Mouse (Mus musculus): ENCODE results near the gene Smarcb1. TPM values are rescaled to one million over a fixed set of nuclear protein-coding genes. Genes with fewer than 3 reads are reported as not detected.
"Not testable (repeated sequence)": the region's sequence is repeated elsewhere in the genome, so short reads cannot be mapped to it uniquely, and the experiment has no call there.

The Smarcb1 gene
- total and polyA plus RNA-seq, 3 experiments, result 76.2 to 96.0 (median 94.9) TPM

DNA sequence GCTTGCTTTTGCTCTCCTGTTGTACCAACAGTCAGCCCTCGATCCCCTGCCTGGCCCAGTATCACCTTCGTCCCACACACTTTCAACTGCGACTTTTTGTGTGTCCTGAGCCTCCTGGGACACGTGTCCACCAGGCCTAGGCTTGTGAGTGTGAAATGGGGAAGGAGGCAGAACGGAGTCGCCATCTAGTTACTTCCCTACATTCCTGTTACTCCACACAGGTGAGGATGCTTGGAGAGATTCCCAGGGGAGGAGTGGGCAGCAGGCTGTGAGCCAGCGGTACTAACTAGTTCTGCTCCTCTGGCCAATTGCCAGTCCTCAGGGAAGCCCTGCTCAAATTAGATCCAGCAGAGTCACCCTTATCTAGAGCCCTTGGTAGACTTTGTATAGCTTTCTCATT is 60.7 kb downstream of the Smarcb1 start:
- peak overlapping the region in 1 of 3 experiments; percentile 62 for H3K4me3 ChIP-seq (replicated peaks in 1 of 3; ENCODE audit: low read depth in 2 of 3, low read length in 2 of 3, poor library complexity in 1 of 3)
- H3K27me3 ChIP-seq (replicated peaks), result no peaks in the 10 kb centered on the region
- dilution Hi-C loops (cut with MboI; ENCODE audit: extremely low pct_ligation_motif_present, extremely low pct_unique_long_range_greater_than_20kb, low sequenced_read_pairs) (no loop called here), in situ Hi-C loops (cut with MboI; ENCODE audit: low pct_ligation_motif_present, low pct_unique_long_range_greater_than_20kb, low sequenced_read_pairs) (no loop called here)
- peaks cover 4% of the 10 kb centered on the region for H3K9me3 ChIP-seq (replicated peaks; ENCODE audit: low read length)
- H3K27ac ChIP-seq (ENCODE audit: insufficient read depth, low read depth), result no peak overlapping the region
- no peak for DNase-seq (ENCODE audit: extremely low read depth)
- no peak overlapping the region for H3K9ac ChIP-seq (ENCODE audit: insufficient read depth, low read depth)
- H3K4me2 ChIP-seq (ENCODE audit: insufficient read depth, low read depth, poor library complexity, severe bottlenecking), result no peak overlapping the region; the same call in 1 of the 2 replicates
- TF ChIP-seq ZKSCAN1 (IDR thresholded peaks at IDR 0.05; ENCODE audit: borderline replicate concordance, low read depth, low read length), result no peak
- no peak for TF ChIP-seq UBTF (IDR thresholded peaks at IDR 0.05; ENCODE audit: low read depth, low read length)
- TF ChIP-seq USF1 (IDR thresholded peaks at IDR 0.05; ENCODE audit: low read depth, low read length), result no peak
- TF ChIP-seq MAFK (IDR thresholded peaks at IDR 0.05; ENCODE audit: insufficient replicate concordance, low read length), result no peak
- no peak for TF ChIP-seq NELFE (IDR thresholded peaks at IDR 0.05; ENCODE audit: low read depth, low read length)
- no peak for TF ChIP-seq ETS1 (conservative IDR thresholded peaks at IDR 0.05; ENCODE audit: low read depth, low read length)
- no peak for TF ChIP-seq EP300 (IDR thresholded peaks at IDR 0.05; ENCODE audit: low read length)
- TF ChIP-seq ZC3H11A (IDR thresholded peaks at IDR 0.05; ENCODE audit: low read depth, low read length), result no peak
- no peak for TF ChIP-seq ELF1 (IDR thresholded peaks at IDR 0.05; ENCODE audit: low read depth, low read length)
- no peak for TF ChIP-seq E2F4 (IDR thresholded peaks at IDR 0.05; ENCODE audit: insufficient replicate concordance, low read depth, low read length)
- no peak for TF ChIP-seq TCF12 (IDR thresholded peaks at IDR 0.05; ENCODE audit: low read depth, low read length)
- TF ChIP-seq GABPA (IDR thresholded peaks at IDR 0.05; ENCODE audit: insufficient replicate concordance, low read depth, low read length), result no peak
- no peak for TF ChIP-seq ZMIZ1 (IDR thresholded peaks at IDR 0.05; ENCODE audit: low read depth, low read length)
- TF ChIP-seq PAX5 (IDR thresholded peaks at IDR 0.05; ENCODE audit: low read length), result no peak
- no peak for TF ChIP-seq SIN3A (IDR thresholded peaks at IDR 0.05; ENCODE audit: low read length)
- no peak for TF ChIP-seq RAD21 (IDR thresholded peaks at IDR 0.05; ENCODE audit: low read depth, low read length)
- TF ChIP-seq POLR2A (IDR thresholded peaks at IDR 0.05; ENCODE audit: low read depth, low read length), result no peak
- H3K79me2 ChIP-seq (replicated peaks; ENCODE audit: control insufficient read depth, extremely low read depth, insufficient read depth, poor library complexity, severe bottlenecking), result peaks cover 8% of the 10 kb centered on the region
- H3K36me3 ChIP-seq (replicated peaks in 1 of 2; ENCODE audit: control insufficient read depth in 1 of 2, insufficient read depth in 1 of 2, low read length in 1 of 2), result peaks cover 15 to 31% of the 10 kb centered on the region in 2 experiments
- peaks cover 11 to 26% of the 10 kb centered on the region in 2 experiments for H3K4me1 ChIP-seq (ENCODE audit: control insufficient read depth in 1 of 2, insufficient read depth in 2 of 2)

- DNase-seq (ENCODE audit: extremely low read depth), result peak; percentile 91
- TF ChIP-seq MEF2A (IDR thresholded peaks at IDR 0.05; ENCODE audit: borderline replicate concordance, low read depth, low read length) (0 out of 2 replicates have a peak, but pooled peaks have one; percentile 39), POLR2A (IDR thresholded peaks at IDR 0.05; ENCODE audit: low read depth, low read length) (peak; percentile 92), HCFC1 (IDR thresholded peaks at IDR 0.05; ENCODE audit: low read depth, low read length) (peak; percentile 28; the same call in 1 of the 2 replicates), MXI1 (IDR thresholded peaks at IDR 0.05; ENCODE audit: low read depth, low read length) (peak; percentile 88), ELF1 (IDR thresholded peaks at IDR 0.05; ENCODE audit: low read depth, low read length) (peak; percentile 64), MYC (IDR thresholded peaks at IDR 0.05; ENCODE audit: low read depth, low read length) (0 out of 2 replicates have a peak, but pooled peaks have one; percentile 24), UBTF (IDR thresholded peaks at IDR 0.05; ENCODE audit: low read depth, low read length) (0 out of 2 replicates have a peak, but pooled peaks have one; percentile 22), POLR2AphosphoS2 (IDR thresholded peaks at IDR 0.05; ENCODE audit: low read depth, low read length) (peak; percentile 67; the same call in 1 of the 2 replicates), IRF4 (IDR thresholded peaks at IDR 0.05; ENCODE audit: low read depth, low read length) (0 out of 2 replicates have a peak, but pooled peaks have one; percentile 21), CHD2 (IDR thresholded peaks at IDR 0.05; ENCODE audit: low read length) (0 out of 2 replicates have a peak, but pooled peaks have one; percentile 37), TCF12 (IDR thresholded peaks at IDR 0.05; ENCODE audit: low read depth, low read length) (peak; percentile 76), BHLHE40 (IDR thresholded peaks at IDR 0.05; ENCODE audit: low read depth, low read length) (peak; percentile 55; the same call in 1 of the 2 replicates), ZMIZ1 (IDR thresholded peaks at IDR 0.05; ENCODE audit: low read depth, low read length) (peak; percentile 80)
- H3K79me2 ChIP-seq (replicated peaks; ENCODE audit: control insufficient read depth, extremely low read depth, insufficient read depth, poor library complexity, severe bottlenecking); H3K9me3 ChIP-seq (replicated peaks; ENCODE audit: low read length); dilution Hi-C loops (cut with MboI; ENCODE audit: extremely low pct_ligation_motif_present, extremely low pct_unique_long_range_greater_than_20kb, low sequenced_read_pairs); H3K27me3 ChIP-seq (replicated peaks): not testable (repeated sequence)
- H3K4me3 ChIP-seq (replicated peaks in 1 of 3; ENCODE audit: low read depth in 2 of 3, low read length in 2 of 3, poor library complexity in 1 of 3), result peak within 1 kb of the TSS; percentile 76 to 93 (median 84)
- H3K9ac ChIP-seq (ENCODE audit: insufficient read depth, low read depth), result peak within 1 kb of the TSS; percentile 75
- peak within 1 kb of the TSS; percentile 83 for H3K4me2 ChIP-seq (ENCODE audit: insufficient read depth, low read depth, poor library complexity, severe bottlenecking)
- peaks cover 11 to 26% of the 10 kb centered on the region in 2 experiments for H3K4me1 ChIP-seq (ENCODE audit: control insufficient read depth in 1 of 2, insufficient read depth in 2 of 2)
- in situ Hi-C loops (cut with MboI; ENCODE audit: low pct_ligation_motif_present, low pct_unique_long_range_greater_than_20kb, low sequenced_read_pairs), result loop anchor here (10.0 kb wide), 1 partner anchor 115 kb away; no protein-coding TSS in a partner anchor
- peak within 1 kb of the TSS; percentile 78 for H3K27ac ChIP-seq (ENCODE audit: insufficient read depth, low read depth)
- H3K36me3 ChIP-seq (replicated peaks in 1 of 2; ENCODE audit: control insufficient read depth in 1 of 2, insufficient read depth in 1 of 2, low read length in 1 of 2), result peaks cover 15 to 39% of the 10 kb centered on the region in 2 experiments
Observed at GRCm38 (mm10) chr10:75859786-75860470, 61.5 kb downstream of the Smarcb1 start, which contains the start of gene Mif. Gene Mif (minus strand): TSS chr10:75860240.
